Mouse (Mus musculus) adrenal gland, postnatal 36 days (tissue): ENCODE results near the gene Cyp2e1. TPM values are rescaled to one million over a fixed set of nuclear protein-coding genes. Genes with fewer than 3 reads are reported as not detected.
"Not testable (repeated sequence)": the region's sequence is repeated elsewhere in the genome, so short reads cannot be mapped to it uniquely, and the experiment has no call there.

Source experiments
- DNase-seq, 2 experiments: peaks; one replicate each; pipeline ENCODE4 v3.0.0; 2021; ENCODE audit warnings: mixed read lengths in 1 of 2
- long read RNA-seq, 2 experiments: library from polyadenylated mRNA; stranded (forward); transcript quantifications; one replicate each; pipeline ENCODE4 v2.0.0; 2021; ENCODE audit warnings: borderline sequencing depth in 2 of 2
- total RNA-seq, 2 experiments: library from RNA; stranded (reverse); gene quantifications; 2 replicates each; pipeline ENCODE4 v1.2.3; 2021

Cyp2e1 gene
- 100 to 1,000 TPM; 251 to 279 TPM for total RNA-seq
- long read RNA-seq, experiment 1, transcript Cyp2e1-201 (9 exons, 1,833 nt): major isoform, 170 of 186 reads
- long read RNA-seq, experiment 1, partial matches to known transcripts: 9 of 186 reads
- long read RNA-seq, experiment 1, other reads (novel, unspliced or antisense): 7 of 186 reads
- long read RNA-seq, experiment 2, transcript Cyp2e1-201 (9 exons, 1,833 nt): major isoform, 89 of 100 reads
- long read RNA-seq, experiment 2, partial matches to known transcripts: 10 of 100 reads
- long read RNA-seq, experiment 2, other reads (novel, unspliced or antisense): 1 of 100 reads

DNA sequence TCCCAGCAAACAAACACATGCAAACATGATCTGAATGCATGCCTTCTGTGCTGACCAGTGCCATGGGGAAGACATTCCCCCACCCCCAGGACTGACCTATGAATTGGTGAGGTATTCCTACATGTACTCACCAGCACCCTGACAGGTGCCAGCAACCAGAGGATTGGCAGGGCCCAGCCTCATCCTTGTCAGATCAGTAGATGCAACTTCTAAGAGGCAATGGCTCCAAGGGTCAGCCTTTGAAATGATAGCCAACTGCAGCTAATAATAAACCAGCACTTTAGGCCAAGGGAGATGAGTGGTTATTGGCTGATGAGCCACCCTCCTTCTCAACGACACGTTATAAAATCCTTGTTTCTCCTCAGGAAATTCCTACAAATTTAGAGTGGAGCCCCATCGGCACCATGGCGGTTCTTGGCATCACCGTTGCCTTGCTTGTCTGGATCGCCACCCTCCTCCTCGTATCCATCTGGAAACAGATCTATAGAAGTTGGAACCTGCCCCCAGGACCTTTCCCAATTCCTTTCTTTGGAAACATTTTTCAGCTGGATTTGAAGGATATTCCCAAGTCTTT, at the start of gene Cyp2e1:
TSS of gene Cyp2e1 (plus strand) at position 293 of the 574 bp plus-strand sequence.
- DNase-seq: peak in 1 of 2 experiments; percentile 26

GRCm38 (mm10) chr7:140717155-140718055, 46.1 kb upstream of the Cyp2e1 start:
- peak; percentile 7 to 48 for DNase-seq

DNA sequence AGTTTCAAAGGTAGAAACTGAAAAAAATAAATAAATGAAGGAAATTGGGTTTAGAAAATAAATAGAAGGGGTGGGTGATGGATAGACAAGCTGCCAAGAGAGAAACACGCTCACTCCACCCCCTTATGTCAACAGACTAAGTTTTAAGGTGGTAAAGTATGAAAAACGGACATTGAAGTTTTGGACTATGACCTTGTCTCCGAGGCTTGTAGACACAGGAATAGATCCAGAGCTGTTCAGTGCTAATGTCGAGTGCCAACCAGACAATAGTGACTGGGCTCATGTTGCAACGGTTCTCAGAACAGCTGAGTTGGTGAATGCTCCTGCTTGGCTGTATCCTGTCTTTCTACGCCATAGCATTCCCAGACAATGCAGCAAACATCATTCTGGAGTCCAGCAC, 42.4 kb upstream of the Cyp2e1 start:
- DNase-seq: peak in 1 of 2 experiments; percentile 20

DNA sequence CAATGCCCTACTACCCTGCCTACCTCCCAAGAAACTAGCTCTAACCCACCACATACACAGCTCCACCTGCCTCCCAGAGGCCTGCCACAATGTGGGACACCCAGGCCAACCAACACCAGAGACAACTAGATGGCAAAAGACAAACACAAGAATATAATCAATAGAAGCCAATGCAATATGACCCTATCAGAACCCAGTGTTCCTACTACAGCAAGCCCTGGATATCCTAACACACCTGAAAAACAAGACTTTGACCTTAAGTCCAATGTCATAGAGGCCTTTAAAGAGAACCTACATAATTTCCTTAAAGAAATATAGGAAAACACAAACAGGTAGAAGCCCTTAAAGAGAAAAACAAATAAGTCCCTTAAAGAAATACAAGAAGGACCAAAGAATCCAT, 38.0 kb upstream of the Cyp2e1 start:
- DNase-seq: no peak

DNA sequence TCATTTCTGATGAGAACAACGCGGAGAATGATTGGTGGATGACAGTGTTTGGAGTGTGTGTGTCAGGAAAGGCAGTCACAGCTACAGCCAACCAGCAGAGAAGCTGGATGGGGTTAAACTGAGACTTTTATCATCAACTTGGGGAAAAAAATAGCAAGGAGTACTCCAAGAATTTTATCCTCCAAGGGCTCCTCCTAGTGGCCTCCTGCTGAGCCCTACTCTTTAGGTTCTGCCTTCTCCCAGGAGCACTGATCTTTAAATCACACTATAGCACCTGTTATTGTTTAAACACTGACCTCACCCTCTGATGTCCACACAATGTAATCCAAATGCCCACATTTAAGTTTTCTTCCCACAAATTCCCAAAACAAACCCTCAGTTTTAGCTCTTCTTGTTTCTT, 30.4 kb upstream of the Cyp2e1 start:
- no peak for DNase-seq

- DNase-seq: no peak
Measured at GRCm38 (mm10) chr7:140747402-140747801, 16.1 kb upstream of the Cyp2e1 start.

GRCm38 (mm10) chr7:140748116-140748826, 15.3 kb upstream of the Cyp2e1 start:
- no peak for DNase-seq

GRCm38 (mm10) chr7:140748827-140749160, 14.7 kb upstream of the Cyp2e1 start:
- DNase-seq: no peak

- no peak for DNase-seq
Measured at GRCm38 (mm10) chr7:140754556-140754955, 9.0 kb upstream of the Cyp2e1 start.

- peak in 1 of 2 experiments; percentile 6 for DNase-seq
Measured at GRCm38 (mm10) chr7:140756151-140756854, 7.2 kb upstream of the Cyp2e1 start.

DNA sequence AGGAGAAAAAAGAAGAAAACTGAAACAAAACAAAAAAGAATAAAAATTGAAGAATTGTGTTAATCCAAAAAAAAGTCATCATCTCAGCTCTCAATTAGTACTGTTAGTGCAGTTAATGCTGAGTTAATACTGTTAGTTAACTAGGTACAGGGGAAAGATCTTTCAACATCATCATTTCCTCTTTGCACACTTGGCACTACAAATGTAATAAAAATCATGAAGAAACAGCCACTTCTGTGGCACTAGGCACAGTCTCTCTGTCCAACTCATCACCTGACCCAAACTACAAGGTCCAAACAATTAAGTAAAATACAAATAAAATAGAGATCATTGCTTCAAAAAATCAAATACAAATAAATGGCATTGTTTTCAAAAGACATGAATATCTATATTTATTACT, 2.9 kb upstream of the Cyp2e1 start:
- DNase-seq: no peak

GRCm38 (mm10) chr7:140765391-140765790, 1.9 kb downstream of the Cyp2e1 start:
- not testable (repeated sequence) for DNase-seq

DNA sequence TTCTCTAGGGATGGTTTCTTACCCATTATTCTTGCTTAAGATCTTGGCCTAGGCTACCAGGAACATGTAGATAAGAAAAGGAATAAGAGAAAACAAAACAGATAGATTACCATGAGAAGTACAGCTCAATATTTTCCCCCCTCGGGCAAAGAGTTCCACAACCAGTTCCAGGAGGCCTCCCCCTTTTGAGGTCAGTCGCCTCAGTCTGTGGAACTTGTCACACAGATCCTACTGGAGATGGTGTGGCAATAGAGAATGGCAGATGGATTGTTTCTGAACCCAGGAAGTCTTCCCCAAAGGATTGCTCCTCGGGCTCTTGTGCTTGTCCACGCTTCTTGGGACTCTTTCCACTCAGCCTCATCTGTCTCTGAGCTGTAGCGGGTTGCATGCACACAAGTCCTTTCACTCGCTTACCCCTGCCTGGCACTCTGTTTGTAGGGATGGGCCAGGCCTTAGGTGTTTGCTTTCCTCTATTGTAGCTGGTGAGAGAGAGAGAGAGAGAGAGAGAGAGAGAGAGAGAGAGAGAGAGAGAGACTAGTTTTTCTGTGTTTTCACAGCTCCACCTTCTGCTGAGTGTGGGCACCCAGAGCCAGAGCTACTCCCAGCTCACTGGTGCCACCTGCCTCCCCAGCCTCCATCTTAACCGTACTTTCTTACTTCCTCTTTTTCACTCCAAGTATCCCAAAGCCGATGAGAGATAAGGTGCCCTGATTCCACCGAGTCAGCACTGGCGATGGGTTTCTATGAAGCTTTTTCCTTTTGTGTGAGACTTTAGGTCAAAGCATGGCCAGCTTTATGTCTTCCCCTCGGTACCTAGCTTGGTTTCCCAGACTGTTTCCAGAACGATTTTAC, 2.6 kb downstream of the Cyp2e1 start:
- no peak for DNase-seq

DNA sequence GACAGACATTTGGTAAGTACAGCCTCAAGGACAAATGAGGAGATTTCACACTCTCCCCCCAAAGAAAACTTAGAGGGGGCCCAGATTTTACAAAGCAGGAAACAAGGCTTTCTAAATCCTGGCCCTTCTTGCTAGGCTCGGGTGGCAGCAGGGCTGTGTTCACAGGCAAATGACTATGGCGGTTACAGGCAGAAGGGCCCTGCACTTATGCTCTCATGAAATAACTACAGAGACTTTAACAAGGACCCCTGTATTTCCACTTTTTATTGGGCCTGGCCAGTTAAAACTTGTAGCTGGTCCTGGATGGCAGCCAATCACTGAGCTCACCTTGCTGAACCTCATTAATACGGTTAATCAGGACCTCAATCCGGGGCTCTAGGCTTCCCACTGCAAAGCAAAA, 17.0 kb downstream of the Cyp2e1 start:
- DNase-seq: no peak

DNA sequence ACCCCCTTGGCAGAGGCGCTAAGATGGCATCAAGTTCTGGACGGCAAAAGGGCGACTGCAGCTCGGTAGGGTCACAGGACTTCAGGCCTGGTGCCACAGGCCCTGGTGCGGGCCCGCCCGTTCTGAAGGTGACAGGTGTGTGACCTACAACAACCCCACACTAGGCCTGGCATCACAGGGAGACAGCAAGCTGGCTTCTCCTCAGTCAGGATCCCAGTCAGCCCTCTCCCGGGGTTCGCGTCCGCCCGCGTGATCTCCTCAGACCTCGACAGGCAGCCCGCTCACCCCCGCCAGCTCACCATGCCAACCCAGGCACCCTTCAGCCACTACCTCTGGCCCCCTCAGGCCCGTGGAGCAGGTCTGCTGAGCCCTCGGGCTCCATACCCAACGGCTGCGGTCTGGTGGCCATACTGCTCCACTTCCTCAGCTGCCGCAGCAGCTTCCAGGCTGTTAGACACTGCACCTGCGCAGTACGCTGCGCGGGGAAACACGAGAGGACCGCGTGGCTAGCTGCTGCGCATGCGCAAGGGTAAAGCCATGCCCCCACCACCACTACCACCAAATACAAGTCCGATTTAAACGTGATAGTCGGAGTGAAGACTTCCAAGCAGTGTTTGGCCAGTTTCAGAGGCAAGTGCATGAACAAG, 24.0 kb downstream of the Cyp2e1 start, which contains the start of gene Syce1:
TSS of gene Syce1 (minus strand) at position 447 of the 647 bp plus-strand sequence.
- DNase-seq: no peak

- DNase-seq: no peak
Measured at GRCm38 (mm10) chr7:140788053-140788435, 24.5 kb downstream of the Cyp2e1 start.

GRCm38 (mm10) chr7:140793541-140793940, 30.0 kb downstream of the Cyp2e1 start:
- no peak for DNase-seq

- no peak for DNase-seq
Measured at GRCm38 (mm10) chr7:140797619-140798018, 34.1 kb downstream of the Cyp2e1 start.

- DNase-seq: no peak
Measured at GRCm38 (mm10) chr7:140798212-140798611, 34.7 kb downstream of the Cyp2e1 start.

GRCm38 (mm10) chr7:140802629-140803028, 39.1 kb downstream of the Cyp2e1 start:
- no peak for DNase-seq
